Mouse (Mus musculus): ENCODE results near the gene C6.

The C6 gene

DNA sequence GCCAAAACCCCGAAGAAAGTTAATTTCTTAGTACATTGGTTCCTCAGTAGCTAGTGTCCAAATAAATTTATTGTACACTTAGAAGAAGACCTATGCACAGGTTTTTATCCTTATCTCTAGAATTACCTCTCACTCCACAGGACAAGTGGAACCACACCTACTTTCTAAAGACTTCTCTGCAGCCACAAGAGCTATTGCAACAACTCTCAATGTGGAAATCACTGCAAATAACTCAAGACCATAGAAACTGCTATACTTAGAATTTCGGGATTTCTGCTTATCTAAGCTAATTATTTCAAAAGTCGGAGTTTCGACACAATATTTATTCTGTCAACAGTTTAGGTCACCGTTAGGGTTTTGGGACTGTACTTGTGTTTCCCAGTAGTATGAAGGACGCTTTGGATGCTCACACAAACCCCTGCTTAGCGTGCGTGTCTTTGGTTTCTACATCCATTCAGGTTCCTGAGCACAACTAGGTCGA is at the start of gene C6:
C6 (plus strand) TSS at position 346 of the 481 bp plus-strand sequence.
- no peak for DNase-seq (ENCODE audit: low spot score in 2 of 2)

DNA sequence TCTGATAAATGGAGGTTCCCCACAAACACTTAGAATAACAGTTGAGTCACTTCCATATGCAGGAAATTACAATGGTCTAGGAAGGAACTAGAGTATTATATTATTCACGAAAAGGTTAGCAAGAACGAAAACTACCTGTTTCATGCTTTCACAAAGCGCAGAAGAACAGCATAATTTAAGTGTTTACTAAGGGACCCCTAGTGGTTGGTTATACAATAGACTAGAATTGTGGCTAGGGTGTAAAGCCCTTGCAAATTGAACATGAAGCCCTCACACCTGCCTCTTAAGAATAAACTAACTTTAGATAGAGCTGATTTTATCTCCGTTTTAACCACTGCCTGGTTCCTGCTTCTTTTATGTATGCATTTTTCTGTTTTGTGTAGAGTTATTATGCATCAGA is 29.4 kb upstream of the C6 start:
- DNase-seq (ENCODE audit: low spot score in 2 of 2): no peak

DNA sequence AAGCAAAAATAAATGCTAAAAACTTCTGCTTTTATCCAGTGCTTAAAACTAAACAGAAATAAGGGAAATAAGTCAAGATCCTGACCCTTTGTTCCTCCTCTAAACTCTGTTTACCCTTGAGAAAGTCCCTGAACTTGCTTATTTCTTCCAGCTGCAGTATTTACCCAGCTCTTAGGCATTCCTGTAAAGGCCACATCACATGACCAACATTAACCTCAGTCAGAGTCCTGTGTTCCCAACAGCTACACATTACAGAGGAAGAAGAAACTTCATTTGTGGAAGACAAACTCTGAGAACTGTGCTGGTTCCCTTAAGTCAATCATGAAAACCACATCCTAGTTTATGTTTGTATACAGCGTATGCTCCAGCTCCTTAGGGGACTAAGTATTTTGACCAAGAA is 7.2 kb downstream of the C6 start:
- DNase-seq (ENCODE audit: low spot score in 2 of 2): no peak

DNA sequence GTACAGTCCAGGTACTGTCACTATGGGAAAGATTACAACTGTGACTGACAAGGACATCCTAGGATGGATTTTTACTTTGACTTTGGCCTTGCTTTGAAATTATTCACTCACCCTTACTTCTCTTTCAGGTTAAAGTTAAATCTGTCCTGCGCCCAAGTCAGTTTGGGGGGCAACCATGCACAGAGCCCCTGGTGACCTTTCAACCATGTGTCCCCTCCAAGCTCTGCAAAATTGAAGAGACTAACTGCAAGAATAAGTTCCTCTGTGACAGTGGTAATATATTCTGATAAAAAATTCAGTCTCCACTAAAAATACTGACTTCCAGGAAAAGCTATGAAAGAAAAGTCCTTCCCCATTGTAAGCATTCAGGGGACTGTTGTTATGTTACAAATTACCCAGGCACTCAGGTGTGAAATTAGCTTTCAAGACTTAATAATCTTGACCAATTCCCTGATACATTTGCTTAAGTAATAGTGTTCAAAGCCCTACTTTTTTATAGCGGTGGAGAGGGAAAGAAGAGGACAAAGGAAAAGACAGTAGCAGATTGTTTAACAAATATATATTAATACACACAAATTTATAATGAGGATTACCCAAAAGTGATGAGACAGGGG is 8.1 kb downstream of the C6 start:
- no peak for DNase-seq (ENCODE audit: low spot score in 2 of 2)

DNA sequence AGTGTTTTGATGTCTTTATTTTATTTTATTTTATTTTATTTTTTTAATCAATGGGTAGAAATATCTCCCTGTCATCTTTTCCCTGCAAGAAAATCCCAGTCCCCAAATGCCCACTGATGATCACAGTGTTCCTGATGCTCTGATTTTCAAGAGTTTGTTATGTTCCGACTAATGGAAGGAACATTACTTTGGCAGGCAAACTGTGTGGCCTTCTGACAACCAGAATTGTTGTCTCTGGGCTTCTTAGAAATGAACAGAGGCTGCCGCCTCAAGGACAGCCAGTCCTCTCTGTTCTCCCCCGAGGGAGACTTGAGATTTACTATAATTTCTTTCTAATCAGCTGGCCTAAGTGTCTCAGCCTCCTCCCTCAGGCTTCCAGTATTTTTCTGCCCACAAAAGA is 20.7 kb downstream of the C6 start:
- DNase-seq (ENCODE audit: low spot score in 2 of 2): no peak

DNA sequence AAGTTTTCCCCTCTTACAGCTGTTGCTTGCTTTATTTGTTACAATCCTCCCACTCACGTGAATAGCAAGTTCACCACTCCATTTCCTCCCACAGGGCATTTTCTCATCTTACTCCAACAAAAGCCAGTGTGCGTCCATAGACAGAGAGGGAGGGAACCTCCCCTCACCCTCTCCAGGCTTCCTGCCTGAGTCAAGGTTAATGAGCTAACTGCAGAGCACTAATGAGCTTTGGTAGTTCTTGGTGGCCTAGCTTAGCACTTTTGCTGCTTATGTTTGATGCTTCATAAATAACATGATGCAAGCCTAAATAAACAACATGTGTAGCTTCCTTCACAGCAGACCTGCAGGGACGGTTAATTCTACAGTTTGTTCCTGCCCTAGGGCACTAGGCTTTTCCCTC is 63.4 kb downstream of the C6 start:
- no peak for DNase-seq (ENCODE audit: low spot score in 2 of 2)

DNA sequence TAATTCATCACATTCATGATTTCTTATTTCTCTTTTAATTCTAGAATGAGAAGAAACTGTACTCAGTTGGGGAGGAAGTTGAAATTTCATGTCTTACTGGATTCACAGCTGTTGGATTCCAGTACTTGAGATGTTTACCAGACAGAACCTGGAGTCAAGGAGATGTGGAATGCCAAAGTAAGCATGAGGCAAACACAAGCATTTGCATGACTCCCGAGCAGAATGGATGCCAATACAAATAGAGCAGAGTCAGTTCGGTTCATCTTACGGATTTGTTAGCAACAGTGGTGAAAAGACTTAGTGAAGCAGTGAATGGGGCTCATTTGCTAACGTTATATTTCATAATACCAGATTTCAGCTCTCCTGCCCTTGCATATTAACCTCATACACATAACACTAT is 69.9 kb downstream of the C6 start:
- no peak for DNase-seq (ENCODE audit: low spot score in 2 of 2)

DNA sequence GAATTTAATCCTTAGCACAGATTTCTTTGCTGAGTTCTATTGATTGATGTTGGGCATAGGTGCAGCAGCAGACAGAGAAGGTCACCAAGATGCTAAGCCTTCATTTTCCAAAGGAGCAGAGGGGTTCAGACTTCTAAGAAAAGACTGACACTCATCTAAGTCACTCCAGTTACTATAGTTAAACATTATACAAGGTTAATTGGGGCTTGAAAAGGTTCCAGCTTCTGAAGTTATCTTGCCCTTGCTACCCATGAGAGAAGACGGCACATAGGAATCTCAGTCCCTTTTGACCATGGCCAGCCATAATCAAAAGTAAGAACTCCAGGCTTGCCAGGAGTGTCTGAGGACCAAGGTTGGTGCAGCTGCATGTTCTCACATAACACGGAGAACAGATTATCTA is 77.3 kb downstream of the C6 start:
- no peak for DNase-seq (ENCODE audit: low spot score in 2 of 2)

DNA sequence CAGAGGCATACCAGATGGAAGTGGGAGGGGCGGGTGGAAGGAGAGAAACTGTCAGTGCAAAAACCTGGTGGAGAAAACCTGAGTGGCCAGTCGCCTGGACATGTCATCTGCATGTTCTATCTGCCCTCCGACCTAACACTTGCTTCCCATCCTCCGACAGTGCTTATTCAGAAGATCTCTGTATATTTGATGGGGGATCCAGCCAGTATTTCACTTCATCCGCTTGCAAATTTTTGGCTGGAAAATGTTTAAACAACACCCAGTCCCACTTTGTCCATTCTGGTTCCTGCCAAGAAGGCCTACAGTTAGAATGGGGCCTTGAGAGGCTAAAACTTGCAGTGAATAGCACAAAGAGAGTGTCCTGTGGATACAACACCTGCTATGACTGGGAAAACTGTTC is 81.2 kb downstream of the C6 start:
- DNase-seq (ENCODE audit: low spot score in 2 of 2): no peak

DNA sequence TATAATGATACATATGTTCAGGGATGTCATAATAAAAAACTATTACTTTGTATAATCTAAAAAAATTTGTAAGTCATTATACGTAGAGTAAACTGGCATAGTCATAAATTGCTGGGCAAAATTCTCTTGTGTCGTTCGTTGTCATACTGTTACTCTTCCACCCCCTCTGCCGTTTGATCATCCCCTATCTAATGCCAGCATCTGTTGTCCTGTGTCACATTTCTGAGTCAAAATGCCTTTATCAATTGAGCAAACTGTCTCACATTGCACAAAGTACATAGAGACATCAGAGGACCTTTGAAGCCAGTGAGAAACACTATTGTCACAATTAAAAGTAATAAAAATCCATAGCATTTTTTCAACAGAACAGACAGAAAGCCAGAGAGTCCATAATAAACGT is 88.0 kb downstream of the C6 start:
- DNase-seq (ENCODE audit: low spot score in 2 of 2): no peak

DNA sequence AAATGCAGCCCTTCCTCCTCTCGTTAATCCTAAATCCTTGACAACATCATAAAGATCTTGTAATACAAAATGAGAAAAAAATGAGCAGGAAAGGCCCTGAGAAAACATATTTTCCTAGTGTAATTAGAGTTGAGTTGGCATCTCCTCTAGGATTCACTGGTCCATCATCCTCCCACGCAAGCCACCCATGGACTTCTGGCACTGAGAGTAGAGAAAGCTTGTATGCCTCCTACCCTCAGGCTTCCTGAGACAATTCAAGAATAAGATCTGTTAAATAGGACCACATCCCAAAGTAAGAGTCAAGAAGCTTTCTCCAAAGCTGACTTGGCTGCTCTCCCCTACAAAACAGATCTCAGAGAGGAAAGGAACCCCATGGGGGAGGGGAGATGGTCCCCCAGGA is 88.7 kb downstream of the C6 start:
- peak in 1 of 2 experiments; percentile 38 for DNase-seq (ENCODE audit: low spot score in 2 of 2)

DNA sequence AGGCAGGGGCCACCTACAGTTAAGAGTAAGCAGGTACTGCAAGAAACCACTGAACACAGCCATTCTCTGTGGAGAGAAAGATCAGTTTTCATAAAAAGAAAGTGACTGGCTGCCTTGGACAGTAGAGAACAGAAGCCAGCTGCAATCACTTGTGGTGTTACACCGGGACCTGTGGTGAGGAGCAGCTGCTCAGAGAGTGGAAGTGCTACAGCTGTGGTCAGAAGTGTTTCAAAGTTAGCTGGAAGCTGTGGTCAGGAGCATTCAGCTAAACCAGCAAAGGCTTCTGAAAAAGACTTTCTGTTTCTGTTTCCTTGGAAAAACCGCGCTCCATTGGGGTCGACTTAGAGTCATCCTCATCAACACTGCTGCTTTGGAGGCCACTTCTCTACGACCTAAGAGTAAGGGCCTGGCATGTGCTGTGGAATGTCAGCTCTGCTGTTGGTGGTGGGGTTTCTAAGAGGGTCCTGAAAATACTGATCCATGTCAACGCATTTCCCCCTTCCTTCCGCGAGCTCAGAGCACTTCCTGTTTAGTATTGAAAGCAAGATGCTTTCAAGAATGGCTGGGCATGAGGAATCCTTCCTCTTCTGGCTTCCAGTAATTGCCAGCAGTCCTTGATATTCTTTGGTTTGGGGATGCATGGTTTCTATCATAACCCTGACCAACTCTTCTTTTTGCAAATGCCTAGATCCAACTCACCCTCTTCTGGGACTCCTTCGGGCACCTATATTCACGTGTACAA is 89.9 kb downstream of the C6 start:
- DNase-seq (ENCODE audit: low spot score in 2 of 2): no peak

DNA sequence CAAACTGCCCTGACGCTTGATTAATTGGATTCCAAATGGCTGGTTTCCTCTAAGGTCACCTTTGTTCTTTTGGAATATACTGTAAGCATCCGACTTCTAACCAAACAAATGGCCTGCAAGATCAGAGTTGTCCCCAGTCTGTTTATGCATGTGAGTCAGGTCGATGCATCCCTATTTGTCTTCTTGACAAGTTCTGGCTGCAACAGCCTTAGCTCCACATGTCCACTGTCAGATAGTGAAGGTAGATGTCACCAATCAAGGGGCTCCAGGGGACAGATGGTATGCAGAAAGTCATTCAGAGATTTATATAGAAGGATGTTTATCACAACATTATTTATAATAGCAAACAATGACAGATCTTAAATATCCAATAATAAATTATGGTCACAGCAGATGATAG is 91.5 kb downstream of the C6 start:
- no peak for DNase-seq (ENCODE audit: low spot score in 2 of 2)

DNA sequence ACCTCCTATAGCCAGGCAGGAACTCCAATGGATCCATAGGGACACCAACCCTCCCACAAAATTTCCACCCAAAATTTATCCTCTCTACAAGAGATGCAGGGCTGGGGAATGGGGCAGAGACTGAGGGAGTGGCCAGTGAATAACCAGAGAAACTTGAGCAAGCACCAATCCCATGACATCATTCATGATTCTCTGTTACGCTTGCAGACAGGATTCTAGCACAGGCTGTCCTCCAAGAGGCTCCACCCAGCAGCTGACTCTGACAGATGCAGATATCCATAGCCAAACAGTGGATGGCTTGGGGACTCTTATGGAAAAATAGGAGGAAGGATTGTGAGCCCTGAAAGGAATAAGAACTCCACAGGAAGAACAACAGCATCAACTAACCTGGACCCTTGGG is 94.2 kb downstream of the C6 start:
- no peak for DNase-seq (ENCODE audit: low spot score in 2 of 2)

DNA sequence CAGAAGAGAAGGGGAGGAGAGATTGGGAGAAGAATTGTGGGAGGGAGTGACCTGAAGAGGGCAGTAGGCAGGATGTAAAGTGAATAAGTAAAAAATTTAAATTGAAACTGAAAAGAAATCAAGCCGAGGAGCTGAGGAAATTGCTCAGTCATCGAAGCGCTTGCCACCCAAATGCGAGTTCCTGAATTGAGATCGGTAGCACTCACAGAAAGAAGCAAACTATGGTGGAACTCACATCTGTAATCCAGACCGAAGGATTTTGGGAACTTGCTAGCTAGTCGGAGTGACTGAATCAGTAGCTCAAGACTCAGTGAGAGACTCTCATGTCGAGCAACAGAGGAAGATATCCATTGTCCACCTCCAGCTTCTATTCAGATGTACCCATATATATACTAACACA is 94.8 kb downstream of the C6 start:
- DNase-seq (ENCODE audit: low spot score in 2 of 2): no peak

DNA sequence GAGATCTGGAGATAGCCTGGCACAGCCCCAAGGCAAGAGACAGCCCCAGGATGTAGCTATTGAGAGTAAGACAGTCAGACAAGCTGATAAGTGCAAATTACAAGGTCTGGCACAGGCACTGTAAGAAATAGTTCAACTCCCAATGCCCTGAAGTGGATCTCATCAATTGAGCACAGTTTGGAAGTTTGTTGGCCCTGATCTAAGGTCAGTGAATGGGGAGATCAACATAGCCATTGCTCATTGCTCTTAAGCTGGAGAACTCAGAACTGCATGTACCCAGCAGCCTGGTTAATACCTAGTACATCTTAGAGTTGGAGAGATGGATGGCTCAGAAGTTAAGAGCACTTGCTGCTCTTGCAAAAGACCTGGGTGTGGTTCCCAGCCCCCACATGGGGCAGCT is 100.8 kb downstream of the C6 start:
- DNase-seq (ENCODE audit: low spot score in 2 of 2): no peak

DNA sequence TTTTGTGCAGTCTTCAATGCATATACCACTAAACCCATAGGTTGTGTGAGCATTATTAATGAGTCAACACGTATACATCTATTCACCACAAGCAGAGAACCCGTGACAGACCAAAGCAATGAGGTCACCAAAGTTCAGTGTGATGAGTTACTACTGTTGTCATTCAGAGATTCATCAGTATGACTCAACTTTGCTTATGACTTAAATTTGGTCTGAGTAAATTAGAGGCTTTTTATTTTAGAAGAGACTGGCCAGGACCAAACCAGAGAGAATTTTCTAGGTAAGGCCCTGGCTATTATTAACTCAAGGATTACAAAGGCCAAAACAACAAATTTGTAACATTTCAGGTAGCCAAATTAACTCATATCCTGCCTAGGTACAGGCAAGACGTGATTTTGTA is 109.4 kb downstream of the C6 start:
- no peak for DNase-seq (ENCODE audit: low spot score in 2 of 2)

DNA sequence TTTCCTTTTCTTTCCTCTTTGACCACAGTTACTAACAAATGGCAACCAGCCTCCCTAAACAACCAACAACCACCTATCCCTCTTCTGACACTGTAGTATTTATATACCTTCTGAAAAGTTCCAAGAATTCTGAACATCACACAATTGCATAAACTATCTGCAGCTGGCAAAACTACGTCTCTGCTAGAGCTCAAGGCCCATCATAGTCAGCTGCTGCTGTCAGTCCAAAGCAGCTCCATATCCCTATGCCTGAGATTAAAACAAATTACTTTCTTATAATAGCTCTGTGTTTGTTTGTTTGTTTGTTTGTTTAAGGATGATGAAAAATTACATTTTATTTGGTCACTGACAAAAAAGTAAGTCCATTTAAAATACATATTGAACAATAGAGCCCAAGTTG is 123.0 kb downstream of the C6 start:
- DNase-seq (ENCODE audit: low spot score in 2 of 2): no peak

All from left cerebral cortex, adult 9 months (tissue).